Mouse (Mus musculus) urinary bladder, postnatal 10 days (tissue): ENCODE data around the gene Gm37240.

Experiments
- DNase-seq: peaks from one replicate; pipeline ENCODE4 v3.0.0; 2022; ENCODE audit warnings: low spot score

Gm37240 gene

GRCm38 (mm10) chr3:84504291-84504690 is 1383.0 kb downstream of the Gm37240 start:
- no peak for DNase-seq

- no peak for DNase-seq
Measured at GRCm38 (mm10) chr3:84502101-84502500, 1385.2 kb downstream of the Gm37240 start.

- no peak for DNase-seq
Measured at GRCm38 (mm10) chr3:84500491-84500890, 1386.8 kb downstream of the Gm37240 start.

GRCm38 (mm10) chr3:84497718-84498117 is 1389.6 kb downstream of the Gm37240 start:
- DNase-seq: no peak

GRCm38 (mm10) chr3:84492657-84493056 is 1394.7 kb downstream of the Gm37240 start:
- DNase-seq: no peak

- no peak for DNase-seq
Measured at GRCm38 (mm10) chr3:84492148-84492547, 1395.2 kb downstream of the Gm37240 start.

- no peak for DNase-seq
Measured at GRCm38 (mm10) chr3:84488716-84489115, 1398.6 kb downstream of the Gm37240 start.

- no peak for DNase-seq
Measured at GRCm38 (mm10) chr3:84484891-84485290, 1402.4 kb downstream of the Gm37240 start.

- DNase-seq: no peak
Measured at GRCm38 (mm10) chr3:84484333-84484732, 1403.0 kb downstream of the Gm37240 start.

GRCm38 (mm10) chr3:84482121-84482520 is 1405.2 kb downstream of the Gm37240 start:
- DNase-seq: no peak

GRCm38 (mm10) chr3:84481104-84481503 is 1406.2 kb downstream of the Gm37240 start:
- no peak for DNase-seq

- DNase-seq: no peak
Measured at GRCm38 (mm10) chr3:84480006-84480897, 1407.1 kb downstream of the Gm37240 start, which contains the start of gene Fhdc1. TSS of gene Fhdc1 (minus strand) at chr3:84480429.

GRCm38 (mm10) chr3:84479293-84480005 is 1407.9 kb downstream of the Gm37240 start:
- peak; percentile 28 for DNase-seq

- DNase-seq: no peak
Measured at GRCm38 (mm10) chr3:84478896-84479292, 1408.4 kb downstream of the Gm37240 start.

GRCm38 (mm10) chr3:84478195-84478594 is 1409.1 kb downstream of the Gm37240 start:
- no peak for DNase-seq

- DNase-seq: no peak
Measured at GRCm38 (mm10) chr3:84477498-84477897, 1409.8 kb downstream of the Gm37240 start.

GRCm38 (mm10) chr3:84474981-84475775 is 1412.1 kb downstream of the Gm37240 start:
- no peak for DNase-seq

GRCm38 (mm10) chr3:84474398-84474797 is 1412.9 kb downstream of the Gm37240 start:
- no peak for DNase-seq

- DNase-seq: no peak
Measured at GRCm38 (mm10) chr3:84472955-84473354, 1414.4 kb downstream of the Gm37240 start.

- DNase-seq: no peak
Measured at GRCm38 (mm10) chr3:84472527-84472926, 1414.8 kb downstream of the Gm37240 start.

GRCm38 (mm10) chr3:84471146-84471545 is 1416.2 kb downstream of the Gm37240 start:
- DNase-seq: no peak

- no peak for DNase-seq
Measured at GRCm38 (mm10) chr3:84468111-84468453, 1419.2 kb downstream of the Gm37240 start.
